Mouse (Mus musculus) myocyte (in vitro differentiated cells): ENCODE measurements around the gene Myo15.

Source experiments
- MAX ChIP-seq: IDR thresholded peaks from one replicate; pipeline ENCODE4 v1.6.1; 2011; ENCODE audit warnings: low read depth, mild to moderate bottlenecking, control low read depth
- MYOD1 ChIP-seq, 3 experiments: IDR thresholded peaks; one replicate each; pipeline ENCODE4 v1.6.1; 2011; ENCODE audit warnings: control low read depth in 2 of 3, low read depth in 2 of 3, mild to moderate bottlenecking in 2 of 3, moderate library complexity in 1 of 3; ENCODE audit not compliant: insufficient read length in 2 of 3, control insufficient read depth in 1 of 3
- MYOG ChIP-seq, 3 experiments: IDR thresholded peaks; one replicate each; pipeline ENCODE4 v1.6.1; 2011; ENCODE audit warnings: control low read depth in 2 of 3, low read depth in 2 of 3, mild to moderate bottlenecking in 2 of 3; ENCODE audit not compliant: insufficient read length in 2 of 3, control insufficient read depth in 1 of 3, insufficient read depth in 1 of 3
- POLR2A ChIP-seq: IDR thresholded peaks from one replicate; pipeline ENCODE4 v1.6.1; 2011; ENCODE audit warnings: low read depth, mild to moderate bottlenecking, control low read depth, moderate library complexity; ENCODE audit not compliant: insufficient read length
- POLR2AphosphoS2 ChIP-seq: IDR thresholded peaks from one replicate; pipeline ENCODE4 v1.6.1; 2011; ENCODE audit warnings: low read depth, control low read depth; ENCODE audit not compliant: insufficient read length
- REST ChIP-seq: IDR thresholded peaks from one replicate; pipeline ENCODE4 v1.6.1; 2011; ENCODE audit warnings: mild to moderate bottlenecking, control low read depth, moderate library complexity; ENCODE audit not compliant: insufficient read depth, insufficient read length
- TCF12 ChIP-seq: IDR thresholded peaks from one replicate; pipeline ENCODE4 v1.6.1; 2011; ENCODE audit warnings: mild to moderate bottlenecking, control low read depth; ENCODE audit not compliant: poor library complexity, insufficient read depth, severe bottlenecking
- TCF3 ChIP-seq: IDR thresholded peaks from one replicate; pipeline ENCODE4 v1.6.1; 2011; ENCODE audit warnings: low read depth, control low read depth; ENCODE audit not compliant: insufficient read length
- USF1 ChIP-seq: IDR thresholded peaks from one replicate; pipeline ENCODE4 v1.6.1; 2011; ENCODE audit warnings: low read depth, mild to moderate bottlenecking, control low read depth, moderate library complexity

- TF ChIP-seq POLR2A, result no peak
- no peak for TF ChIP-seq TCF3
- peak; percentile 40 for TF ChIP-seq USF1
- no peak for TF ChIP-seq TCF12
- TF ChIP-seq MYOD1 (IDR thresholded peaks at IDR 0.05; ENCODE audit: control insufficient read depth in 1 of 3, insufficient read length in 2 of 3, low read depth in 2 of 3), result no peak
- TF ChIP-seq POLR2AphosphoS2, result no peak
- TF ChIP-seq REST, result no peak
- TF ChIP-seq MAX, result no peak
- no peak for TF ChIP-seq MYOG (IDR thresholded peaks at IDR 0.05; ENCODE audit: control insufficient read depth in 1 of 3, insufficient read depth in 1 of 3, insufficient read length in 2 of 3, low read depth in 2 of 3)
Measured at GRCm38 (mm10) chr11:60559342-60559741, 90.2 kb downstream of the Myo15 start.
